Mouse (Mus musculus) limb, embryonic 12.5 days (tissue): Measurements from ENCODE around the gene 4921524J17Rik. TPM values are rescaled to one million over a fixed set of nuclear protein-coding genes. Genes with fewer than 3 reads are reported as not detected.

Experiments used
- ATAC-seq: fragments of 200-750 bp; cut with Nextera tagmentation; 2 replicates; pipeline ENCODE4 v1.8.0; 2017; ENCODE audit warnings: low read depth, moderate TSS enrichment; ENCODE audit not compliant: insufficient number of reproducible peaks, insufficient read depth, low FRiP score, low TSS enrichment
- H3K27ac ChIP-seq: fragments of 300-500 bp; sonication (generic); 2 replicates; pipeline ENCODE4 v1.5.1; 2016; ENCODE audit warnings: mild to moderate bottlenecking, moderate library complexity
- H3K27me3 ChIP-seq: fragments of 300-500 bp; sonication (generic); 2 replicates; pipeline ENCODE4 v1.6.1; 2016; ENCODE audit warnings: mild to moderate bottlenecking, moderate library complexity
- H3K36me3 ChIP-seq: fragments of 300-500 bp; sonication (generic); 2 replicates; pipeline ENCODE4 v1.6.1; 2016; ENCODE audit warnings: mild to moderate bottlenecking, moderate library complexity
- H3K4me1 ChIP-seq: fragments of 300-500 bp; sonication (generic); replicated peaks from 2 replicates; pipeline ENCODE4 v1.6.1; 2016
- H3K4me2 ChIP-seq: fragments of 300-500 bp; sonication (generic); 2 replicates; pipeline ENCODE4 v1.6.1; 2016; ENCODE audit warnings: mild to moderate bottlenecking, moderate library complexity
- H3K4me3 ChIP-seq: fragments of 300-500 bp; sonication (generic); replicated peaks from 2 replicates; pipeline ENCODE4 v1.5.1; 2016; ENCODE audit warnings: mild to moderate bottlenecking
- H3K9ac ChIP-seq: fragments of 300-500 bp; sonication (generic); replicated peaks from 2 replicates; pipeline ENCODE4 v1.6.1; 2016; ENCODE audit warnings: mild to moderate bottlenecking, moderate library complexity
- H3K9me3 ChIP-seq: fragments of 300-500 bp; sonication (generic); 2 replicates; pipeline ENCODE4 v1.6.1; 2016; ENCODE audit warnings: mild to moderate bottlenecking, moderate library complexity
- WGBS: fragments of 180-500 bp; shearing (Covaris S2); methylation state at CpG from one replicate; pipeline ENCODE4 v1.1.7; 2016; 5-methylcytosine and 5-hydroxymethylcytosine counted together
- polyA plus RNA-seq: library from polyadenylated mRNA; unstranded; fragments of >200 nt; fragmentation: Nextera tagmentation; extraction: Ambion mirVana; gene quantifications from 2 replicates; pipeline ENCODE4 v1.2.1, GENCODE M21; 2016

4921524J17Rik gene
- polyA plus RNA-seq, 1 experiment from 2014 or later = 53.5 TPM

- Histone ChIP-seq H3K27me3 (no peaks in the 10 kb centered on the region), H3K4me3 (no peak overlapping the region), H3K4me1 (peaks cover 10% of the 10 kb centered on the region), H3K9ac (no peak overlapping the region), H3K4me2 (no peak overlapping the region), H3K27ac (no peak overlapping the region), H3K36me3 (no peaks in the 10 kb centered on the region), H3K9me3 (no peaks in the 10 kb centered on the region)
- WGBS = 76% methylated on average over 4 of the region's 4 CpGs
- ATAC-seq = no peak
These were observed 70.4 kb downstream of the 4921524J17Rik start for GRCm38 (mm10) chr8:85362211-85362610.

Other genes starting within 250 kb of the 4921524J17Rik start
- gene Olfr371, start 206.8 kb downstream of the 4921524J17Rik start, polyA plus RNA-seq = not detected in 2 replicates
- 132 TPM in 2 replicates for gene Orc6, start 133.2 kb downstream of the 4921524J17Rik start, polyA plus RNA-seq
- 138 and 140 TPM in 2 replicates for gene Vps35, start 133.0 kb downstream of the 4921524J17Rik start, polyA plus RNA-seq
- gene Mylk3, start 46.5 kb downstream of the 4921524J17Rik start, polyA plus RNA-seq = 2.2 and 2.4 TPM in 2 replicates
- 61.6 and 64.8 TPM in 2 replicates for gene Gpt2, start 59.7 kb upstream of the 4921524J17Rik start, polyA plus RNA-seq
- 169 and 180 TPM in 2 replicates for gene Dnaja2, start 122.5 kb upstream of the 4921524J17Rik start, polyA plus RNA-seq